Mouse (Mus musculus): Measurements from ENCODE around the gene Pard3b.

Gene Pard3b

DNA sequence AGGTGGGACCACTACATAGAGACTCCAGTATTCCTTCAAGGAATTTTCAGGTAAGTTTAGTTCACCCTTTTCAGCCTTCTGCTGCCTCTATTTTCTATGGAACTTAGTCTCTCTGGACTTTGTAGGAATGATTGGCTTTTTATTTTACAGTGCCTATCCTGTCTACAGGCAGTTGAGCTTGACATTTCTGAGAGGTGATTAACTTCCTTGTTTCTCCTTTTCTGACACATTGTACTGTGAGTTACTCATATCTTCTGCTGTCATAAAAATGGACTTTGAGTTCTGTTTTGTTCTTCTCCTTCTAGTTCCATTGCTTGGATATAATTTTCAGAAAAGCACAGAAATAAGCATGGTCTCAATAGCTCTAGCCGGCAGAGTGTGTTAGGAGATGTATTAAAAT lies 112.4 kb downstream of the Pard3b start:
- DNase-seq (ENCODE audit: low read depth) = no peak

DNA sequence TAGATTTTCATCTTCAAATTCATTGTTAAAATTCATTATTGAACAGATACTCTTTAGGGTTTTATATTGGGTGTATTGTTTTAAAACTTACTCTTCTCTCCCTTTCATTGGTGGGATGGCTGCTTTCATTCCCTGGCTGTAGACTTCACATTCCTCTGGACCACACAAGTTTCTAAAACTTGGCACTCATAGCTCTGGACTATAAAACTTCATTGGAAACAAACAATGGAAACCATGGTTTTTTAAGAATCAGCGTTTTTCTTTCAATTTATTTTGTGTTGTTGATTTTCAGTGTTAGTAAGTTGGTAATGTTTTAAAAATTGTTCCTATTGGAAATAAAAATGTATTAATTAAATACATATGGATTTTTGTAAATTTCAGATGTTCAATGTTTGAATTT lies 118.1 kb downstream of the Pard3b start:
- DNase-seq (ENCODE audit: low read depth) = no peak

DNA sequence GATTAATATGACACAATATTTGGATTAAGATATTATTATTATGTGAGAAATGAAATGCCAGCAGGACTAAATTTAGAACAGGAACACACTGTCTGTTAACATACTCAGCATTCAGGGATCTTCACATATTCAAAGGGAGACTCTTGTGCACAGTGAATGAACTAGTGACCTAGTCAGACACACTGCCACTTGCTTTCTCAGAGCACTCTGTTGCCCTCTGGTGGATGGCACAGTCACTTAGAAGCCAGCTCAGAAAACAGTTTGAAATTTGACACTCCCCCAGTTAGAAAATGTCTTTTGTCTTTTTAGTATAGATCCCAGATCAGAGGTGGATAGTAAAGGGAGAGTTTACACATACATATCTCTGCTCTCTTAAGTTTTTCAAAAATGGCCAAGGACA lies 132.6 kb downstream of the Pard3b start:
- peak; percentile 65 for DNase-seq (ENCODE audit: low read depth)

DNA sequence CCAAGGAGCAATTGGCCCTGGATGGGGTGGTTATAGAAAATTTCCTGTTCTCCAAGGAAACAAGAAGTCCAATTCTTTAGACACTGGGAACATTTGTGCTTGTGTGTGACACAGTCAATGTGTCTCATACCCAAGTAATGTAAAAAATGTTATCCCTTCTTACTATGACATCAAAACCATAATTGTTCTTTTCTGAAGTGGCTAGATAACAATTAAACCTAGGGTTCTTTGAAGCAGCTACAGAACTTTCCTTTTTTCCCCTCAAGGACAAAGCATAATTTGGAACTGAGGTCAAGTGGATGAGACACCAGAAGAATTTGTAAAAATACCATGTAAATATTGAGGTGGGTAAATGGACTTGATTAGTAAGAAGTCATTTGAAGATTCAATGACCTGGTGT lies 140.1 kb downstream of the Pard3b start:
- no peak for DNase-seq (ENCODE audit: low read depth)

DNA sequence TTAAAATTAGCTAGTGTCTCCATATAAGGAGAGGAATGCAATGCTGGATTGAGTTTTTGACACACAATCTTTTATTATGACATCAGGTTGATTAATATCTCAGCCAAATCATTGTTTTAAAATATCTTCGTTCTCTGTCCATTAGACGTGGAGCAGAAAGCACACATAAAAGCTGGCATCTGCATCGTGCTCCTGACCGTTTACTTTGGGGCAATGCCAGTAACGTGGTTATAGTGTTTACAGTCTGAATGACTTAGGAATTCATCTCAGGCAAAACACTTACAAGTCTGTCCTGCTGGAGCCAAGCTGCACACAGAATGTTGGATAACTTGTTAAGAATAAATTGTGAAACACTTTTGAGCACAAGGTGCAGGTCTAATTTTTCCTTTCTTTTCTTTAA lies 141.3 kb downstream of the Pard3b start:
- no peak for DNase-seq (ENCODE audit: low read depth)

DNA sequence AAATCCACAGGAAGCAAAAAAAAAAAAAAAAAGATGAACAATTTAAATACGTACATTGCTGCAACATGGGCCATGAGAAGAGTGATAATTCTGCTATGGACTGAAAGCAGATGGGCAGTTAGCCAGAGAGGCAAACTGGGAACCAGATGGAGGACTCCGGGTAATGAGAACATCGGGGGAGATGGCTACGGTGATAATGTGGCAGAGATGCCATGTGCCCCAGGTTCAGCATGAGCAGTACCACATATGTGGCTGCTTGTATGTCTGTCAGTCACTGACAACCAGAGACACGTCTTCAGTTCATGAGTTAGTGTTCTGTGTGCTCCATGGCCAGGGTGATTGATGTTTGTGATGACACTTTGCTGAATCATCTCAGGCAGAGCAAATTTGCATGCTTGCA lies 157.7 kb downstream of the Pard3b start:
- no peak for DNase-seq (ENCODE audit: low read depth)

DNA sequence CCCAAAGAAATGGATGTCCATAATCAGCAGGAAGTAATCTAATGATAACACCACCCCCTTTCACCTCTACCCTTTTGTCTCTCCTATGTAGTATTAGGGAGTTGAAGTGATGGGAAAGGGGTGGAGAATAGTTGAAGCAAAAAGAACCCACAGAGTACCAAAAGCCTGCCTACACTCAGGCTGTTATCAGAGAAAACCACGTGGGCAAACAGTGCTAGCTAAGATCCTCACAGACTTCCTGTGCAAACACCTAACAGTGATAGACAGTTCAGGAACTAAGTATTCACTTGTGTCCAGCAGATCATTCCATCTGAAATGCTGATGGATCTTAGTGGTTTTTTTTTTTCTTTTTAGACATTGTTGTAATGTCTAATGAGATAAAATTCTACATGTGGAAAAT lies 181.6 kb downstream of the Pard3b start:
- no peak for DNase-seq (ENCODE audit: low read depth)

DNA sequence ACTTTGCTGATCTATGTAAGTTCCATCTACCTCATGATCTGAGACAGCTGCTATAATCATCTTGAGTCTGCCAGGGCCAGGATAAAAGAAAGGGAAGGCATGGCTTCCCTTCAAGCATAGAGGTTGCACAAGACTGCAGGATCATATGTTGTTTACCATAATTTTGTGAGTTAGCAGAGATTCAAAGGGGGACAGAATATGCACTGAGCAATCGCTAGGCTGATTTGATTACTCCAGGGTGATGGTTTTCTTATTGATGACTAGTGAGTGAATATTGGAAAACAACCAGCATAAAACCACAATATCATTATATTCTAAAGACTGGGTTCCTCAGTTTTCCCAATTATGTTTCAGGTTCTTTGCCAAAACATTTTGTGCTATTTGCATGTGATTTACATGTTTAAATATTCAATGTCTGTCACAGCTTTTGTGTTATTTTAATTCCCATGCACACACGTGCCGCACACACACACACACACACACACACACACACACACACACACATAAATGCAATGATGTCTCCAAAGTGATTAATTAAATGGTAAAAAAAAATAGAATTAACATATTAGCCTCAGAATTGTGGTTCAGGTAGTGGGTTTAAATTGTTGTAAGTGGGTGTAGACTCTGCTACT lies 187.1 kb downstream of the Pard3b start:
- DNase-seq (ENCODE audit: low read depth) = no peak

DNA sequence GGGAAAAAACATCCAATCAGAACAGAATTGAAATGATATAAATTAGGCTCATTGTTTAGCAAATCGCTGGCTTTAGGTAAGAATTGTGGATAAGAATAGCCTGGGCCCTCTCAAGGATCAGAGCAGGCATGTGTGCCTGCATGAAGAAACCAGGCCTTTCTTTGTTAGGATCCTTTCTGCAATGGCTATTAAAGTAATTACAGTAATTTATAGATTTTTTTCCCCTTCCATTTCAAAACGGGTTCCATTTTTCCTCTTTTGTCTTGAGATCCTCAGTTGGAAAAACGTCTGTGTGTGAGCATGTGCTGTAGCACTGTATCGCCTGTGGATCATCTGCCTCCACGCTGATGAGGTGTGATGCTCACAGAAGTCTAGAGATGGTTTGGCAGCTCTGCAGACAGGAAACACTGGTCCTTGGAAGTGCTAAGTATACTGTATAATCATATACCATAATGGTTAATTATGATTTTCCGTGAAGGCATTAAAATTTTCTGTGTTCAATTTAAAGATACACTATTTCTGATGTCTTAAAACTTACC lies 198.5 kb downstream of the Pard3b start:
- DNase-seq (ENCODE audit: low read depth) = no peak

DNA sequence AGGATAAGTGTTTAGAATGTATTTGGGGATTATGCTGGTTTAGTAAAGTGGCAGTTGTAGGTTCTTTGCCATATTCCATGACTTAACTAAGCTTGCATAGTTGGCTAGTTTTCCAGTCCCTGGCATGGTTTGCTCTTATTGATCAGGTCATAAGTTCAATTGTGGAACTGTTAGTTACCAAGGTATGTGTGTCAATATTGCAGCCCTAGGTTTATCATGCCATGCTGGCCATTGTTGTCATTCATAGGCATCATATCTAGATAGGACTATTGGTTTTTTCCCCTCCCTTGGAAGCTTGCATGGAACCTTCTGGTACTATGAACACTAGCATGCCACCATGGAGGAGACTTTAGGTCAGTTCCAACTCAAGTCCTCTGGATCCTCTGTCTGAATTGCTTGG lies 208.0 kb downstream of the Pard3b start:
- DNase-seq (ENCODE audit: low read depth) = no peak

DNA sequence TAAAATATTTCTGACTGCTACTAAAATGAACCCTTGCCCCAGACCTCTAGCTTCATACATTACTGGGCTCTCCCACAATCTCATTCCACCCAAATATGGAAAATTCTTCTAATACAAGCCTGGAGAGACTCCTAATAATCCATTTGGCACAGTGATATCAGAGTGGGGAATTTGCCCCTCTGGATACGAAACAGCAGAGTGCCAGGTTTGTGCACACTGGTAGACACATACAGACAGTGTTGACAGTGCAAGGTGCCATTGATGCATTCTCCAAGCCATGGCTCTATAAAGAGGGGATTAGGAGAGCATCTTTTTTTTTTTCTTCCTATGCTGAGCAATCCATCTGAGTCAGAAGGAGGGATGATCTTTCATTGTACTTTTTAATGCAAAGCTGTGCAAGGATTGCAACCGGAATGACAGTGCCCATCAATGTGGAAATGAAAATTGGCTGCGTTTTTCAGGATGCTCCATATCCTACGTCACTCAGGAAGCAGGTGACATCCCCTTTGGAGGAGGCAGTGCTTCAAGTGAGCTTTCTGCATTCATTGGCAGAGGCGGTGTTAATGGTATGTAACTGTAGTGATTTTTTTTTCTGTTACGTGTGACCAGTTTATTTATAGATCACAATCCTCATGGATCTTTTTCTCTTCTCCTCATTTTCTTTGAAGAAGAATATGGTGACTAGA lies 210.5 kb downstream of the Pard3b start:
- no peak for DNase-seq (ENCODE audit: low read depth)

DNA sequence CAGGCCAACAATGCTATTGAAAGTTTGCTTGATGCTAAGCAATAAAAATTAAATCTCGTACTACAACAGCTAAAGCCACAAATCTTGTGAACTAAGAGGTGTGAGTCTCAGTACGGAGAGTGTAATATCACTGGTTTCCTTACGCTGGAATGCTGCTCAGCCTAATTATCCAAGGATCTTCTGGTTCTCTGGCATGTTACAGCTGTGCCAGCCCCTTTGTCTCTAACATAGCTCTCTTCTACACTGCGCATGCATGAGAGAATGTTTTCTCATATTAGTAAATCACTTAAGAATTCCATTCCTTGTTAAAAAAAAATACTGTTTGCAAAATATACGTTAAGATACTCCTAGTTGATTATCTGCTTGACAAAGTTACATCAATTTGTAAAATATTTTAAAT lies 211.8 kb downstream of the Pard3b start:
- no peak for DNase-seq (ENCODE audit: low read depth)

DNA sequence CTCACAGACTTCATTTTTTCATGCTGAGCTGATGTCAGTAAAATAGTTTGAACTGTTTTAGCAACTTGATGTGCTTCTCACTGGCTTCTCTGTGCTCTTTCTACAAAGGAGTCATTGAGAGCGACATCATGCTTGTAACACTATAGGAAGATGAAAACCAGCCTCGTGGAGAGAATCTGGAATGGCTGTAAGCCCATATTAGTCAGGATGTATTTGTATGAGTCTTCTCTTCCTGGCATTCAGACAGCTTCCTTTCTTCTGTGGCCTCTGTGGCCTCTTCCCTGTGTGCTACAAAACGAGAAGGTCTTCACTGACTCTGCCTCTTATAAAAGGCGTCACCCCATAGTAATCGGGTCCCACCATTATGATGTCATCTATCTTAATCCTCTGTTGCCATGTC lies 212.6 kb downstream of the Pard3b start:
- no peak for DNase-seq (ENCODE audit: low read depth)

DNA sequence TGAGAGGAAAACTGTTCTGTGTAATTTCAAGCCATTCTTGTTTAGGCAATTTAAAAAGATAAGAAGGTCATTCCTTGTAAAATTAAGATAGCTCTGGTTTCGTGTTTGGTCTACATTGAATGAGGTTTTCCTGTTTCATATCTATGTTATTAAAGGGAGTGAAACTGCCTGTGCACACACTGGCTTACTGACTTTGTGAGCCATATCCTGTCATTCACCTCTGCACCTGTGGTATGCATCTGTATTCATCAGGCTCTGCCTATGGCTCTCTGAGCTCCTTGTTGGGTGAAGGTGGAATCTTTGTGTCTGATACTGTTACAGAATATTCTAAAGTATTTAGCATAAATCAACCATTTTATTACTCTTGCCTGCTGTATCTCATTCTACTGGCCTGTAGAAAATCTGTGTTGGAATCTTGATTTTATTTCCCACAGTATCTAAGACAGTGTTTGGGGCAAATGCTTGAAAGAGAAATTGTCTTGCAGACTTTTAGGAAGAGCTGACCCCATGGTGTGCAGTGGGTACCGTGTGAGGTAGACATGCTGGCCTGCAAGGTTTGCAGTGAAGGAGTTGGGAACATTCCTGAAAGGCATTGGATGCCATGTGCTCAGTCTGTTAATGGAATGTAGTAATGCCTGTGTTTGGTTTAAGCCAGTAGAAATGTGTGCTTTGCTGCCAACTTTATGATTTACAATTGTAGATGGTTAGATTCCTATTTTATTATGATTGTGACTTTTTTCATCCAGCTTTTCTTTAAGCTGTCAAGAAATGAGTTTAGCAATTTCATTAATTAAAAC lies 228.9 kb downstream of the Pard3b start:
- no peak for DNase-seq (ENCODE audit: low read depth)

DNA sequence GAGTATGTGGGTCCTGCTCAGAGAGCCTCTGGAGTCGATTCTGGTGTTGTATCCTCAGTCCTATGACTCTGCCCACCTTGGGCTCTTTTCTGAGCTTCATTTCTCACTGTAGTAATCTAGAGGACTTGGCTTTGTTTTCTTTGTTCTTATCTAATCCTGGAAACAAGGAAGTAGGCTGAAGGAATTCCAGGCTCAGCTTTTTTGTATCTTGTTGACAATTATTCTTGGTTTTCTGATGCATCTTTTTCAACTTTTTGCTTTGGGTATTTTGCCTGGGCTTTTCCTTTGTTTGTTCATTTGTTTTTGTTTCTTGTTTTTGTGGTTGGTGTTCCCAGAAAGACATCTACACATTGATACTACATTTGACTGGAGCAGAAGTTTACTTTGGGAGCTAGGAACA lies 236.3 kb downstream of the Pard3b start:
- no peak for DNase-seq (ENCODE audit: low read depth)

DNA sequence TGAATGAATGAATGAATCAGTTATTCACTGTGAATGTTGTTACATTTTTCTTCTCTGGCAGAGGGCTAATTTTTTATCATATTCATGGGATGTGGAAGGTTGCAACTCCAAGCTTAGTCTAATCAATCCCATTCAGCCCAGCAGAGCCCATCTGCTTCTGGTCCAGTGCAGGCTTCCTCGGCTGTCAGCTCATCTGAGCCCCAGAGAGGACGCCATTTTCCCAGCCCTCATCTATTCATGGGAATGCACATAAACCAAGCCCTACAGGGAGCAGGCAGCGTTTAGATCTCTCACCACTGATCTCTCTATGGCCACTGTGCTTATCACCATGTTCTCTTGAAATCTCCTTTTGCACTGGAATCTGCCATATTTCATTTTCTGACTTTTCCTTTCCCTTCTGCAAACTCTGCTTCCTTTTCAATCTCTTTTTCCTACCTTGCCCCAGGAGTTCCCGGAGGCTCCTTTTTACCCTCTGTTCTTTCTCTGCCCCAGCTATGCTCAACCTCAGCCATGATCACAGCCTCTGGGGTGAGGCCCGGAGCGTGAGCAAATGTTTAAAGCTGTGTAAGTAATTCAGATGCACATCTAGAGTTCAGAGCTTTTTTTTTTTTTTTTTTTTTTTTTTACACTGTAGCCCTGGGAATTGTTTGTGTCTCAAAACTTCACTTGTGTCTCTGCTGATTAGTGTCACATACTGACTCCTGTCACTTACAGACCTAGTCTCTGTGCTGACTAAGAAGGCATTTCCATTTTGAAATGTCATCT lies 241.3 kb downstream of the Pard3b start:
- no peak for DNase-seq (ENCODE audit: low read depth)

DNA sequence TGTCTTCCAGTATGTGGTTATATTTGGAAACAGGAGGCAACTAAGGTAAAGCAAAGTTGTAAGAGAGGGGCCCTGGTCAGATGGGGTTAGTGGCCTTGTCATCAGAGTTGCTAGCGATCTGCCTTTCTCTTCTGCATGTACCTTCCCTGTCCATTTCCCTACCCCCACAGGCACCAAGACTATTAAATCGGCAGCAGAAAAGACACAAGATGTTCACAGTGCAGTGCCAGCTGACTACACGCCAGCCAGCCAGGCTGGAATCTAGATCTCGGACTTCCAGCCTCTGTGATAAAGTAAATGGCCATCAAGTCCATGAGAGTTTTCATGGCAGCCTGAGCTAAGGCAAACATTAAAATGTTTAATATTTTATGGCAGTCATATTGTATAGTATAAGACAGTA lies 257.4 kb downstream of the Pard3b start:
- no peak for DNase-seq (ENCODE audit: low read depth)

DNA sequence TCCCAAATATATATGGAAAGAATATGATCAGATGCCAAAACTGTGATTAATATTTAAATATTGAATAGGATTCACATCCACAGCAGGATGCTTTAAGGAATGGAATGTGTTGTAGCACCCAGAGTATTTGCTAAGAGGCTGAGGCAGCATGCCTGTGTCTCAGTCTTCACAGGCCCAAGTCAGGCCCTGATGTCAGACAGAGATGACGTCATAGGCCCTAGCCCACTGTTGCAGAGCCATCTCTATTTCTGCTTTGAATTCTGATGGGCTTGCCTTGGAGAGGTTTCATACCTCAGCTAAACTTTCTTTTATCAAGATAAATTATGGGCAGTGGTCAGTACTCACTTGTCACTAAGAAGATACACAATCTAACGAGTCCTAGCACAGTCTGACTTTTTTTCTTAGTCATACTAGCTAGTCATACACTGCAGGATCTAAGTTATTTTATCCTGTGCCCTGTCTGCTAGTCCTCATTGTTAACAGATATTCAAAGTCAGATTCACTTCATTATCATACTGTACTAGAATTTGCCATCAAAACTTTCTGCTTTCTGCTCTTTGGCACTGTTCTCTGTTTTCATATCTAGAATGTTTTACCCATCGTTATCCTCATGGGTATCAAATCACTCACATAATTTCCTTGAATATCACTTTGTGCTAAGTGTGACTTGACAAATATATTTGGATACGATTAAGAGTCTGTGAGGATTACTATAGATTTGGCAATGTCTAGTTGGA lies 264.8 kb downstream of the Pard3b start:
- no peak for DNase-seq (ENCODE audit: low read depth)

DNA sequence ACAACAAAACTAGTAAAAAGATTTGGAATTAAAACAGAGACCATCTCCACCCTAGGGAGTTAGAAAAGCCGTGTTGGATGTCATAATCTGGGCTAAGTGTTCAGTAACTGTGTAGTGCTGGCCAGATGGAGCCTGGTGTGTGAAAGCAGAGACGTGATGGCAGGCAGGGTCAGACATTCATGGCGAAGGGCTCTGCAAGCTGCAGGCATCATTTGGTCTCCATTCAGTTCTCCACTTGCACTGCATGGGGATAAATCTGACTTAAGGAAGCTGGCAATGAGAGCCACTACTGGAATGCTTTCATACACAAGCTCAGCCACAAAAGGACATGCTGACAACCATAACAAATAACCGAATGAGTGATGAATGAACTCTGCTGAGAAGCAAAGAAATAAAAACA lies 265.4 kb downstream of the Pard3b start:
- DNase-seq (ENCODE audit: low read depth) = no peak

DNA sequence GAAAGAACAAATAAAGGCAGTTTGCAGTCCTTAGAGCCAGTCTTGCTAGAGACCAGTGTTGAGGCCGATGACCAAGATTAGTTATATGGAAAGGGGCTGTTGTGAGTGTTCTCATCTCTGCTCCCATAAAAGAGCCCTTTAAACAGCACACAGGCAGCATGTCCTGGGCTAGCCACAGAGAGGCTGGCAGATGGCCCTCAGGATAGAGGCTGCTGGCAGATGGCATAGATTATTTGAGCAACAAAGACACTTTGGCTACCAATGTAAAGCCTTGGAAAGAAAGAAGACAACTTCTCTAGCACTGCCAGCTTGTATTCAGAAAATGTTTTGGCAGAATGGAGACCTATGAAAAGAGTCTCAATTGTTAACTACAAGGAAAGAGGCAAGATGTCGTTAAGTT lies 274.3 kb downstream of the Pard3b start:
- no peak for DNase-seq (ENCODE audit: low read depth)

DNA sequence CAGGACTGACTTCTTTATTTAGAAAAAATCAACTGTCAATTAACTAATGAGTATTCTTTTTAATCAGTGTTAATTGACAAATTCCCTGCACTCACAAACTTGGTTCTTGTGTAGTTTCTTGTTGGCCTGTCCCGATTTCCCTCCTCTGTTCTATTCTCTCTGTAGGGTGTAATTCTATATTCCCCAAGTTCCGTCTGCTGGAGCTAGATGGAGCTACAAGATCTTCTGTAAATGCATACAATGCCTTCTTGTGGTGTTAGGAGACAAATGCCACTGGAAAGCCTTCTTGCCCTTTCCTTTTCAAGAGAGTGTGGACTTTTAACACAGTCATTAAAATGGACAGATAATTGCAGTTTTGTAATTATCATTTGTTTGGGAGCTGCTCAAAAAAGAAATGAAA lies 286.3 kb downstream of the Pard3b start:
- no peak for DNase-seq (ENCODE audit: low read depth)

DNA sequence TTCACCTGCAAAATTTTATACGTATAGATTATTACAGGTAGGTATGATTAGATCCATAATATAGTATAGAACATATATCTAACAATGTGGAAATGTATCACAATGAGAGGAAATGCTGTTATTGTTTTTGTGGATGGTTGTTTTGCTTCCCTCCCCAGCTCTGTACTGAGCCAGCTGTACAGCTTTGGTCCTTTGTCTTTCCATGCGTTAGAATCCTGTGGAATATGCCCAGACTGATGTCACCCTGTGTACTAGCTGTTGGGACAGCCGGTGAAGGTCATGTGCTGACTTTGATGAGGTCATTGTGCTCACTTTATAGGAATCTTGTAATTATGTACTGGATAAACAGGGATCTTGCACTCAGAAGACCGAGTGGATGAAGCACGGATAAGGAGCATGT lies 286.9 kb downstream of the Pard3b start:
- no peak for DNase-seq (ENCODE audit: low read depth)
